Mouse (Mus musculus) common myeloid progenitor, adult 5-6 weeks (primary cell): ENCODE results near the gene Smim11. TPM values are rescaled to one million over a fixed set of nuclear protein-coding genes. Genes with fewer than 3 reads are reported as not detected.
A peak's percentile ranks its signal among the peaks of the same experiment; 100 is the strongest.

Experiments used
- ATAC-seq: replicated peaks from 2 replicates; pipeline ENCODE4 v1.8.0; 2016; ENCODE audit warnings: low read depth, mild to moderate bottlenecking, moderate TSS enrichment, inconsistent platforms; ENCODE audit not compliant: poor library complexity, severe bottlenecking
- total RNA-seq: library from RNA; stranded (forward); fragments of 200-1000, 187-1606 nt; gene quantifications from 2 replicates; pipeline ENCODE4 v1.2.3, GENCODE M21; 2017

Smim11 gene
- total RNA-seq, 1 experiment from 2014 or later: 144 TPM

GRCm38 (mm10) chr16:92316049-92316738 lies 15.1 kb downstream of the Smim11 start:
- ATAC-seq: no peak

DNA sequence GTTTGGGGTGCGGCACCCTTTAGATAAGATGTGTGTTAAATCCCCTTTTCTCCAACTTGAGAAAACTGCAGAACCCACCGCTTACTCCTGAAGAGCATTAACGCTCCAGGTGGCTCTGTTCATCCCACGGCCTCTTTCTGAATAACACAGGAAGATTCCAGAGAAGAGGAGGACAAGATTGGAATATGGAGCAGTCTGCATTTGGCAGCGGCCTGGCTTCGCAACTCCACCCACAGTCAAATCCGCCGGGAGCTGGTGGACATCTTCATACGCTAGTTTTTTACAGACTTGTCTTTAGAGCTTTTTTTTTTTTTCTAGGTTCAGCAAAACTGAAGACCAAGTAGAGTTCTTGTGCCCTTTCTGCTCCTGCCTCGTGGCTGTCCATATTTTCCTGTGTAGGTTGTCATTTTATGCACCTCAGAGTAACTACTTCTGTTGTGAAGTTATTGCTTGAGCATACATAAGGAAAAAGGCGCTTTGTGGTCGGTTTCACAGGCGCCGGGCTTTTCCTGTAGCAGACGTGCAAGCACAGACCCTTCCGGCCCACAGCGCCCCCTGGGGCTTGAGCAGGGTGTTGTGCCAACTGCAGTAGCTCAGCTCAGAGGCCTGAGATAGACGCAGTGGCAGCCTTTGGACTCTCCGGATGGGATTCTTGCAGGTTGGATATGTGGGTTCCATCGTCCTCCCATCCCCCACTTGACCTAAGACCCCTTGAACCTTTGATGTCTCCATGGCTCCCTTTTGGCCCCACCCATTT lies 18.4 kb downstream of the Smim11 start:
- ATAC-seq: peak; percentile 98

DNA sequence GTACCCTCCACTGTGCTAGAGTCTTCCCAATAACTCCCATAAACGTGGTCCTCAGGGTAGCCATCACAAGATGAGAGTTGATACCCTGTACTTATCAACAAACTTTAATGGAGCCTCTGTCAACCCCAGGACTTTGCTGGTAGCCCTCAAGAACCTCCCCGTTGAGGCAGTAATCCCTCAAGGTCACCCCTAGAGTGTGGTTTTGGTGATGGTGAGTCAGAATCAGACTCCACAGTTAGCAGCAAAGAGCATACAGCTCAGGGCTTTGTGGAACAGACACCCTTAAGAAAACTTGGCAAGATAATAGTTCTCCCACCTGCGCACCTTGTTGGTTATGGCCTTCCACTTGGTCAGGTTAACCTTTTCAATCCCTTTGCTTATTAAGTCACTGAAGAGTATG lies 19.3 kb downstream of the Smim11 start:
- ATAC-seq: no peak

GRCm38 (mm10) chr16:92321341-92321740 lies 20.3 kb downstream of the Smim11 start, which contains the start of gene Fam243:
Gene Fam243, minus strand, starts transcription at chr16:92321441.
- ATAC-seq: no peak

- no peak for ATAC-seq
These were observed 23.4 kb downstream of the Smim11 start for GRCm38 (mm10) chr16:92324309-92325061.

GRCm38 (mm10) chr16:92325062-92325406 lies 23.9 kb downstream of the Smim11 start:
- ATAC-seq: no peak

- no peak for ATAC-seq
These were observed 26.8 kb downstream of the Smim11 start for GRCm38 (mm10) chr16:92327911-92328310.

DNA sequence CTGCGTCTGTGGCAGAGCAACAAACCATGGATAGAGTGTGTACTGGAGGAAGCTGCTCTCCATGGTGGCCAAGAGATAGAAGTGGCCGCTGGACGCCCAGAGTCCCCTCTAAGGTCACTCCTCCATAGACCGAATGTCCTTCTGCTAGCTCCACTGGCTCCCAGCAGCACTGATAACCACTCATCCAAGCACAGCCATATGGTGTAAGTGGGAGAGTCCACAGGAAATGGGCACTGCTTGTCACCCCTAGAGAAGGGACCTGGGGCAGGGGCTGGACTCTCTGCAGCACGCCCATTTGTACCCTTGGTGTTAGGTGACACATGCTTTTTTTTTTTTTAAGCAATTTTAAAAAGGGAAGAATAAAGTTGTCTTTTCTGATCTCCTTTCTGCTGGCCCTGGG lies 29.9 kb downstream of the Smim11 start:
- ATAC-seq: 0 out of 2 replicates have a peak, but pooled peaks have one; percentile 11

DNA sequence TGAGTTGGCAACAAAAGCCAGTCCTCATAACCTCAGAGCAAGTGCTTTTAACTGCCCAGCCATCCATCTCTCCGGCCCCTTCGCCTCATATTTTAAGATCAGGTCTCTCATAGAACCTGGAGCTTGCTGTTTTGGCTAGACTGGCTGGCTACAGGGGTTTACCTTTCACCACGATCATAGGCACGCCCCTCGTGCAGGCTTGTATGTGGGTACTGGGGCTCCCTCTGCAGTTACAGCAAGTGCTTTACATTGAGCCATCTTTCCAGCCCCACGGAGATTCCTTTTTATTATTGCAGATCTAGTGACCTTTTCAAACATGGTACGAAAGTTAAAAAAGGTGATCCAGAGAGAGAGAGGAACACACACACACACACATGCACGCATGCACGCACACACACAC lies 33.5 kb downstream of the Smim11 start:
- no peak for ATAC-seq

DNA sequence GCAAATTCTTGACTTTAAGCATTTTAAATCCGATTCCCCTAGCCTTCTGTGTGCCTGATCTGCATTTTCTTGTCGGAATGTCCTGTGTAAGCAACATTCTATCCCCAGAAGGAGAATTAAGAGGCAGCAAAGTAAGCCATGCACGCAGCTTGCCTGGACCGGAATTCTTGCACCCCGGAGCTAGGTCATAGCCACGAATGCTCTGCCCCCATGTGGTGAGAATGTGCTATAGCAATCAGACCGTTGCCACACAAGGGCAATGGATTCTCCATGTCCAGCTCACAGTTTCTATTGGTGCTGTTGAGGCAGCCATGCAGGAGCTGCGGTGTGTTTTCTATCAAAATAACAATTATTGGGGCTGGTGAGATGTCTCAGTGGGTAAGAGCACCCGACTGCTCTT lies 35.2 kb downstream of the Smim11 start:
- ATAC-seq: peak; percentile 76

DNA sequence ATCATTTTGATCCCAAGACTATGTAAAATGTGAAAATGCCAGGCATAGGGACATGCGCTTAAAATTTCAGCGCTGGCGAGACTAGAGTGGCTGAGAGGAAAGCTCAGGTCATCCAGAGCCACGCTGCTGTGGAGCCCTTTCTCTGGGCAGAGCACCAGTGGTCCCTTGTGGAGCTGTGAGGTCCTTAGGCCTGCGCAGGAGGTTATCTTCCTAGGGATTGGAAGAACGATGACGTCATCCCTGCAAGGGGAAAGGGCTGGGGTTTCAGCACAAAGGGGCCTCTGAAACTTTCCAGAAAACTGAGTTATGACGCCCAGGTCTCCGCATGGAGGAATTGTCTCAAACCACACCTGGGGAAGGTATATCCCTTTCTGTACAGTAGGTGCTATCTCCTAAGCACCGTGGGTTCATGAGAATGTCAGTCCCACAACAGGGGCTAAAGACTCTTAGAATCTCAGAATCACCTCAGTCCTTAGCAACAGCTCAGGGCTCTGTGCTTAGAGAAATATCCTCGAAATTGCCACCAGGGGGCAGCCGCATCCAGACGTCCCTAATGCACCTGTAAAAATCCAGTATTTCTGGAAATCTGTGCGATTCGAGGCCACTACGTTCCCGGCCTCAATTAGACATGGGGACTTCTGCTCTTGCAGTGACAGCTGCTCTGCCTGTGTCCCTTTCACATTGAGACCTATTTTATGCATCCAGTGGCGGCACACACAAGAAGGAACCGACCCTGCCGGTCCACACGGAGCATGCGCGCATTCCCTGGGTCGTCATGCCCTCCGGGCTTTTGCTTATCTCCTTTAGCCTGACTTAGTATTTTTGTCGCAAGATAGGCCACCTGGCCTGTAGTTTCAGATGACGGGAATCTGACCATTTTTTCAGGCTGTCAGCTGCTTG lies 39.8 kb downstream of the Smim11 start:
- ATAC-seq: peak; percentile 79

DNA sequence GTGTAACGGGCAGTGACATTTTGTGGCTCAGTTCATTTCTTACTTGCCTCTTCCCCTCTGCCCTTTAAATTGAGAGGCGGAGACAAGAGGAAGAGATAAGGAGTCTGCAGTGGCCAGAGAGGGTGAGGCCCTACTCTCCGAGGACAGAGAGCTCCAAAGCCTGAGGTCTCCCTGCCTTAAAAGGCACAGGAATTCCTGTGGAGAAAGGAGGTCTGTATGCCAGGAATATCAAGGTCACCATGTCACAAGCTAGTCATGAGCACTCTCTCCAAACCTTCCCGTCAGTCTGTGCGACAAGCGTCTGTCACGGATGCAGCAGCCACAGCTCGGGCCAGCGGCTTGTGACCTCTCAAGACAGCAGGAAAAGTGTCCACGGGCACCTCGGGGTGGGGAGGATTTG lies 44.1 kb downstream of the Smim11 start:
- ATAC-seq: peak; percentile 43; the same call in 1 of the 2 replicates

DNA sequence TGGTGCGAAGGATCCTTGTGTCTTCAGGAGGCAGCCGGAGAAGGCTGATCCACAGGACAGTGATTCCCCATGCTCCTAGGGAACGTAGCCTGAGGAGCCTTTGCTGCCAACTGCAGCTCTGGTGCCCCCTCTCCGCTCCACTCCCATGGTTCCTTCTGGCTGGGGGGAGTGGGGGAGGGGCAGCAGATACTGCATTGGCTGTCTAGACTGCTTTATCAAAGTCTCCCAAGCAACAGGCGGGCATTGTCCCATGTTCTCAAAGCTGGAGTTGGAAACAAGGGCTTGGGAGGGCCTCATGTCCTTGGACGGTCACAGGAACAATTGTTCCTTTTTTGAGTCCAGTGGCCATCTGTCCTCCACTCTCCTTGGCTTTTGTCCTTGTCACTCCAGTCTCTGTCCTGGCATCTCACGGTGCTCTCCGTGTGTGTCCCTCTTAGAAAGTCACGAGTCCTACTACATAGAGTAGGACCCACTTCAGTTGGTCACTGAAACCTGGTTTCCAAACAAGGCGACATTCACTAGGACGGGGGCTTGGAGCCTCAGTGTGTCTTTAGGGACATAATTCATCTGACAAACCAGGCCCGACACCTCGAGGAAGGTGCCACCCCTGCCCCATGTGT lies 45.3 kb downstream of the Smim11 start:
- no peak for ATAC-seq

GRCm38 (mm10) chr16:92348941-92349340 lies 47.9 kb downstream of the Smim11 start:
- ATAC-seq: no peak

- no peak for ATAC-seq
These were observed 52.2 kb downstream of the Smim11 start for GRCm38 (mm10) chr16:92353295-92353694.

DNA sequence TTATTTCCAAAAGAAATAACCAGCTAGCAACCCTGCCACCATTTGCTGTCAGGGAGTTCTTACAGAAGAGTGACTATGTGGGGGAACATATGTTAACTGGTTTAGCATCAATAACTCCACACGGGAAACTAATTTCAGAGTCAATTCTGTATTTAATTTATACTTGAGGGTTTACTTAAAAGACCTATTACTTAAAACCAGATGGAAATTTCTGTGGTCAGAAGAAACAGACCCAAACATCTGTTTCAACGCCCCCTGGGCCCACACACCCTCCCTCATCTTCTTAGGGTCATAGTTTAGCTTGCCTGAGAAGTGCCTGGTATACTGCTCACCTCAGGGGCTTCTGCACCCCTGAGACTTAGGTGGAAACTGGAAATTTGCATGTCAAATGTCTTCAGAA lies 52.8 kb downstream of the Smim11 start:
- ATAC-seq: no peak

GRCm38 (mm10) chr16:92355366-92355765 lies 54.3 kb downstream of the Smim11 start:
- ATAC-seq: peak; percentile 26; the same call in 1 of the 2 replicates

GRCm38 (mm10) chr16:92355982-92356381 lies 54.9 kb downstream of the Smim11 start:
- ATAC-seq: 0 out of 2 replicates have a peak, but pooled peaks have one; percentile 23

GRCm38 (mm10) chr16:92357023-92357422 lies 55.9 kb downstream of the Smim11 start:
- no peak for ATAC-seq
